Mouse (Mus musculus) midbrain, postnatal 0 days (tissue): ENCODE measurements around the gene Abraxas2. TPM values are rescaled to one million over a fixed set of nuclear protein-coding genes. Genes with fewer than 3 reads are reported as not detected.

ENCODE experiments used
- ATAC-seq: fragments of 200-750 bp; cut with Nextera tagmentation; 2 replicates; pipeline ENCODE4 v1.8.0; 2017; ENCODE audit warnings: moderate number of reproducible peaks, mild to moderate bottlenecking, moderate TSS enrichment, moderate library complexity; ENCODE audit not compliant: low FRiP score
- DNase-seq: peaks from one replicate; pipeline ENCODE4 v3.0.0-alpha.2; 2015; ENCODE audit warnings: low spot score
- H3K27ac ChIP-seq: fragments of 300-500 bp; sonication (generic); 2 replicates; pipeline ENCODE4 v1.5.1; 2014; ENCODE audit warnings: low read depth, mild to moderate bottlenecking, low read length, mixed read lengths
- H3K27me3 ChIP-seq: fragments of 300-500 bp; sonication (generic); 2 replicates; pipeline ENCODE4 v1.6.1; 2014; ENCODE audit warnings: low read length, control low read depth, mixed read lengths; ENCODE audit not compliant: insufficient read depth
- H3K36me3 ChIP-seq: fragments of 300-500 bp; sonication (generic); 2 replicates; pipeline ENCODE4 v1.6.1; 2014; ENCODE audit warnings: low read length, control low read depth, mixed read lengths; ENCODE audit not compliant: insufficient read depth
- H3K4me1 ChIP-seq: fragments of 300-500 bp; sonication (generic); 2 replicates; pipeline ENCODE4 v1.6.1; 2014; ENCODE audit warnings: mild to moderate bottlenecking, control low read depth, antibody characterized with exemption, low read length, mixed read lengths; ENCODE audit not compliant: insufficient read depth
- H3K4me2 ChIP-seq: fragments of 300-500 bp; sonication (generic); 2 replicates; pipeline ENCODE4 v1.6.1; 2014; ENCODE audit warnings: low read depth, mild to moderate bottlenecking, low read length, mixed read lengths; ENCODE audit not compliant: poor library complexity, severe bottlenecking
- H3K4me3 ChIP-seq: fragments of 300-500 bp; sonication (generic); 2 replicates; pipeline ENCODE4 v1.5.1; 2014; ENCODE audit warnings: low read depth, mild to moderate bottlenecking, low read length, moderate library complexity
- H3K9ac ChIP-seq: fragments of 300-500 bp; sonication (generic); replicated peaks from 2 replicates; pipeline ENCODE4 v1.6.1; 2014; ENCODE audit warnings: mild to moderate bottlenecking, low read length, moderate library complexity, mixed read lengths; ENCODE audit not compliant: poor library complexity, severe bottlenecking
- H3K9me3 ChIP-seq: fragments of 300-500 bp; sonication (generic); 2 replicates; pipeline ENCODE4 v1.6.1; 2016; ENCODE audit warnings: low read length, control low read depth
- CTCF ChIP-seq: IDR thresholded peaks from 2 replicates; pipeline ENCODE4 v1.5.1; 2016; ENCODE audit warnings: antibody characterized with exemption, mild to moderate bottlenecking
- WGBS: fragments of 180-500 bp; shearing (Covaris S2); extraction: QIAGEN DNeasy Blood & Tissue Kit; methylation state at CpG from one replicate; pipeline ENCODE4 v1.1.7; 2014; 5-methylcytosine and 5-hydroxymethylcytosine counted together
- polyA plus RNA-seq: library from polyadenylated mRNA; unstranded; fragments of >200 nt; fragmentation: Nextera tagmentation; extraction: Ambion mirVana; gene quantifications from 2 replicates; pipeline ENCODE4 v1.2.1, GENCODE M21; 2015
- total RNA-seq: library from RNA; depleted of rRNA; stranded (reverse); fragments of >200 nt; gene quantifications from 2 replicates; pipeline ENCODE4 v1.2.3, GENCODE M21; 2014; rRNA removed

Gene Abraxas2
- total RNA-seq (26.7 and 28.8 TPM in 2 replicates), polyA plus RNA-seq (31.1 and 32.3 TPM in 2 replicates)

GRCm38 (mm10) chr7:132859042-132859958 is at the start of gene Abraxas2:
Gene Abraxas2 (plus strand): TSS chr7:132859225.
- DNase-seq, result peak; percentile 91
- TF ChIP-seq CTCF, result no peak
- under 1% methylated on average over 49 of the region's 53 CpGs for WGBS
- peak within 1 kb of the TSS; percentile 90 for H3K9ac ChIP-seq
- peak; percentile 92 for ATAC-seq
- H3K27me3 ChIP-seq, result no peaks in the 10 kb centered on the region
- H3K36me3 ChIP-seq, result no peaks in the 10 kb centered on the region
- peaks cover 8% of the 10 kb centered on the region; the same call in 1 of the 2 replicates for H3K4me1 ChIP-seq
- H3K4me2 ChIP-seq, result peak within 1 kb of the TSS; percentile 79
- no peaks in the 10 kb centered on the region for H3K9me3 ChIP-seq
- H3K4me3 ChIP-seq, result peak within 1 kb of the TSS; percentile 91
- H3K27ac ChIP-seq, result peak within 1 kb of the TSS; percentile 73

- no peak for DNase-seq
- H3K9ac ChIP-seq, result no peak overlapping the region
- ATAC-seq, result no peak
- H3K4me1 ChIP-seq, result peaks cover 14% of the 10 kb centered on the region
- WGBS, result 36% methylated on average over 6 of the region's 6 CpGs
- TF ChIP-seq CTCF, result no peak
- no peak overlapping the region for H3K4me3 ChIP-seq
- 0 out of 2 replicates have a peak overlapping the region, but pooled peaks have one; percentile 35 for H3K4me2 ChIP-seq
- no peaks in the 10 kb centered on the region for H3K9me3 ChIP-seq
- H3K27ac ChIP-seq, result no peak overlapping the region
- H3K36me3 ChIP-seq, result no peaks in the 10 kb centered on the region
- no peaks in the 10 kb centered on the region for H3K27me3 ChIP-seq
Measured at GRCm38 (mm10) chr7:132809721-132810120, 49.3 kb upstream of the Abraxas2 start.

GRCm38 (mm10) chr7:132810368-132810767 is 48.7 kb upstream of the Abraxas2 start:
- DNase-seq (peak; percentile 76), ATAC-seq (no peak)
- H3K36me3 ChIP-seq, result no peaks in the 10 kb centered on the region
- H3K4me2 ChIP-seq, result peak overlapping the region; percentile 20
- no peaks in the 10 kb centered on the region for H3K27me3 ChIP-seq
- H3K4me3 ChIP-seq, result no peak overlapping the region
- H3K9ac ChIP-seq, result no peak overlapping the region
- H3K4me1 ChIP-seq, result peaks cover 14% of the 10 kb centered on the region
- no peak for TF ChIP-seq CTCF
- 19% methylated on average over 6 of the region's 6 CpGs for WGBS
- H3K9me3 ChIP-seq, result no peaks in the 10 kb centered on the region
- H3K27ac ChIP-seq, result no peak overlapping the region

- no peak overlapping the region for H3K27ac ChIP-seq
- 67% methylated on average over 1 of the region's 1 CpGs for WGBS
- peaks cover 14% of the 10 kb centered on the region for H3K4me1 ChIP-seq
- H3K9me3 ChIP-seq, result no peaks in the 10 kb centered on the region
- no peak overlapping the region for H3K9ac ChIP-seq
- no peaks in the 10 kb centered on the region for H3K36me3 ChIP-seq
- H3K4me3 ChIP-seq, result no peak overlapping the region
- DNase-seq (peak; percentile 90), ATAC-seq (0 out of 2 replicates have a peak, but pooled peaks have one; percentile 45)
- peak overlapping the region; percentile 18; the same call in 1 of the 2 replicates for H3K4me2 ChIP-seq
- TF ChIP-seq CTCF, result peak; percentile 92
- no peaks in the 10 kb centered on the region for H3K27me3 ChIP-seq
Measured at GRCm38 (mm10) chr7:132810879-132811278, 48.1 kb upstream of the Abraxas2 start.

- 18% methylated on average over 23 of the region's 23 CpGs for WGBS
- no peak for ATAC-seq
Measured at GRCm38 (mm10) chr7:132811716-132812618, 47.1 kb upstream of the Abraxas2 start.

More at GRCm38 (mm10) chr7:132811716-132812618, 47.1 kb upstream of the Abraxas2 start:
- TF ChIP-seq CTCF, result peak; percentile 40
- H3K27me3 ChIP-seq, result no peaks in the 10 kb centered on the region
- peak overlapping the region; percentile 95 for H3K4me2 ChIP-seq
- no peaks in the 10 kb centered on the region for H3K9me3 ChIP-seq
- peak overlapping the region; percentile 71 for H3K4me3 ChIP-seq
- peaks cover 14% of the 10 kb centered on the region for H3K4me1 ChIP-seq
- DNase-seq, result peak; percentile 49
- peak overlapping the region; percentile 63 for H3K9ac ChIP-seq
- H3K27ac ChIP-seq, result no peak overlapping the region
- no peaks in the 10 kb centered on the region for H3K36me3 ChIP-seq
